Mouse (Mus musculus) ES-E14 (cell line): ENCODE results near the gene Ttc30a1. TPM values are rescaled to one million over a fixed set of nuclear protein-coding genes. Genes with fewer than 3 reads are reported as not detected.
"Not testable (repeated sequence)": the region's sequence is repeated elsewhere in the genome, so short reads cannot be mapped to it uniquely, and the experiment has no call there.

ENCODE experiments used
- DNase-seq: peaks from one replicate; pipeline ENCODE4 v3.0.0-alpha.2; 2013; ENCODE audit warnings: low read depth, low spot score
- H3K27ac ChIP-seq: 2 replicates; pipeline ENCODE4 v1.5.1; 2012; ENCODE audit warnings: low read depth, mild to moderate bottlenecking, low read length, moderate library complexity, mixed read lengths; ENCODE audit not compliant: poor library complexity, insufficient read depth, severe bottlenecking
- H3K36me3 ChIP-seq: 2 replicates; pipeline ENCODE4 v1.6.1; 2012; ENCODE audit warnings: mild to moderate bottlenecking, low read length, moderate library complexity, mixed read lengths; ENCODE audit not compliant: control insufficient read depth, poor library complexity, insufficient read depth, severe bottlenecking
- H3K4me1 ChIP-seq, 2 experiments: fragments of 150-350 bp in 1 of 2; sonication (generic) in 1 of 2; 2 replicates each; pipeline ENCODE4 v1.6.1; 2012; ENCODE audit warnings: low read length in 2 of 2, mild to moderate bottlenecking in 1 of 2, mixed read lengths in 1 of 2; ENCODE audit not compliant: control insufficient read depth in 2 of 2, insufficient read depth in 2 of 2, poor library complexity in 1 of 2
- H3K4me3 ChIP-seq, 2 experiments: fragments of 150-350 bp in 1 of 2; sonication (generic) in 1 of 2; 2 replicates each; pipeline ENCODE4 v1.5.1; 2012; ENCODE audit warnings: low read length in 2 of 2, low read depth in 1 of 2, mild to moderate bottlenecking in 1 of 2, mixed read lengths in 1 of 2; ENCODE audit not compliant: insufficient read depth in 1 of 2, poor library complexity in 1 of 2, severe bottlenecking in 1 of 2
- H3K9ac ChIP-seq: 2 replicates; pipeline ENCODE4 v1.6.1; 2012; ENCODE audit warnings: low read depth, mild to moderate bottlenecking, low read length, mixed read lengths; ENCODE audit not compliant: poor library complexity, insufficient read depth, severe bottlenecking
- H3K9me3 ChIP-seq: fragments of 150-350 bp; sonication (generic); 2 replicates; pipeline ENCODE4 v1.6.1; 2012; ENCODE audit warnings: low read depth, mild to moderate bottlenecking, low read length; ENCODE audit not compliant: control insufficient read depth, insufficient read depth
- CHD2 ChIP-seq: IDR thresholded peaks from 2 replicates; pipeline ENCODE4 v1.6.1; 2014; ENCODE audit warnings: mild to moderate bottlenecking, low read depth, low read length, inconsistent platforms
- HCFC1 ChIP-seq: IDR thresholded peaks from 2 replicates; pipeline ENCODE4 v1.6.1; 2012; ENCODE audit warnings: low read length, inconsistent platforms, borderline replicate concordance; ENCODE audit not compliant: insufficient read depth
- MAFK ChIP-seq: IDR thresholded peaks from 2 replicates; pipeline ENCODE4 v1.6.1; 2014; ENCODE audit warnings: mild to moderate bottlenecking, low read depth, low read length, inconsistent platforms; ENCODE audit not compliant: insufficient read depth
- ZC3H11A ChIP-seq: IDR thresholded peaks from 2 replicates; pipeline ENCODE4 v1.6.1; 2012; ENCODE audit warnings: low read depth, mild to moderate bottlenecking, inconsistent platforms, low read length, borderline replicate concordance
- ZNF384 ChIP-seq: IDR thresholded peaks from 2 replicates; pipeline ENCODE4 v1.6.1; 2012; ENCODE audit warnings: low read depth, low read length, inconsistent platforms
- in situ Hi-C, 2 experiments: fragments of 600-800 bp; cut with MboI; formaldehyde crosslinking; loops; one replicate each; pipeline ENCODE4 v1.15.1; 2025; ENCODE audit warnings: low sequenced_read_pairs in 2 of 2, inconsistent platforms in 1 of 2; ENCODE audit not compliant: unreplicated experiment in 2 of 2
- total RNA-seq: library from RNA; depleted of rRNA; stranded (reverse); fragments of 300-350 nt; gene quantifications from 2 replicates; pipeline ENCODE4 v1.2.3, GENCODE M21; 2012

The Ttc30a1 gene
- total RNA-seq, 1 experiment, result 6.1 TPM

DNA sequence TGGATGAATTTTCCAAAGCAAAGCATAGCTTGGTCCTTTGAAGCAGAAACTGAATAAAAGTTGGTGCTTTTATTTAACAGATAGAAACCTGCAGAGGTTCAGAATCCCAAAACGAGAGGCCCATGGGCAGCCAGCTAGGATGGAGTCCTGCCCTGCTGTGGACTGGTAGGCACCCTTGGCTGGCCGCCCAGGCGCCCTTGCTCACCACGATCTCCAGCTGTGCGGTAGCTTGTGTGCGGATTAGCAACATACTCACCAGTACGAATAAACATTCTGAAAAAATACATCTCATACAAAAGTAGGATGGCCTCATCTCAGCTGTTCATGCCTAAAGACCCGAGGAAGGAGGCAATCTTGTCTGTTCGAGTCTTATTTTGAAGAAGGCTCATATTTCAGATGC, 6.0 kb upstream of the Ttc30a1 start:
- no peak overlapping the region for H3K4me3 ChIP-seq
- no peaks in the 10 kb centered on the region for H3K36me3 ChIP-seq
- TF ChIP-seq MAFK, result no peak
- no peak for TF ChIP-seq HCFC1
- no peak for TF ChIP-seq ZC3H11A
- no peak for TF ChIP-seq ZNF384
- no peak for TF ChIP-seq CHD2
- peaks cover 12 to 15% of the 10 kb centered on the region in 2 experiments; a peak in 3 of 4 replicates for H3K4me1 ChIP-seq
- no peak overlapping the region for H3K27ac ChIP-seq
- in situ Hi-C loops, result no loop called here
- DNase-seq, result no peak
- no peaks in the 10 kb centered on the region for H3K9me3 ChIP-seq
- H3K9ac ChIP-seq, result no peak overlapping the region

GRCm38 (mm10) chr2:75985124-75985523, 3.4 kb upstream of the Ttc30a1 start:
- in situ Hi-C loops, result no loop called here
- no peak overlapping the region for H3K4me3 ChIP-seq
- TF ChIP-seq ZC3H11A (peak; percentile 56; the same call in 1 of the 2 replicates), MAFK (no peak), CHD2 (no peak)
- H3K36me3 ChIP-seq, result no peaks in the 10 kb centered on the region
- H3K27ac ChIP-seq, result no peak overlapping the region
- H3K9me3 ChIP-seq, result no peaks in the 10 kb centered on the region
- H3K4me1 ChIP-seq, result peaks cover 2 to 3% of the 10 kb centered on the region in 2 experiments; a peak in 3 of 4 replicates
- peak; percentile 60 for DNase-seq
- H3K9ac ChIP-seq, result no peak overlapping the region

- DNase-seq, result no peak
- no peaks in the 10 kb centered on the region for H3K36me3 ChIP-seq
- TF ChIP-seq CHD2, result no peak
- TF ChIP-seq HCFC1, result no peak
- TF ChIP-seq ZC3H11A, result no peak
- TF ChIP-seq MAFK, result no peak
- TF ChIP-seq ZNF384, result no peak
- no peak overlapping the region for H3K9ac ChIP-seq
- H3K4me1 ChIP-seq, result peaks cover 2 to 3% of the 10 kb centered on the region in 2 experiments; a peak in 3 of 4 replicates
- no peak overlapping the region for H3K27ac ChIP-seq
- in situ Hi-C loops, result no loop called here
- H3K9me3 ChIP-seq, result no peaks in the 10 kb centered on the region
- no peak overlapping the region for H3K4me3 ChIP-seq
Observed at GRCm38 (mm10) chr2:75983847-75984246, 2.1 kb upstream of the Ttc30a1 start.

DNA sequence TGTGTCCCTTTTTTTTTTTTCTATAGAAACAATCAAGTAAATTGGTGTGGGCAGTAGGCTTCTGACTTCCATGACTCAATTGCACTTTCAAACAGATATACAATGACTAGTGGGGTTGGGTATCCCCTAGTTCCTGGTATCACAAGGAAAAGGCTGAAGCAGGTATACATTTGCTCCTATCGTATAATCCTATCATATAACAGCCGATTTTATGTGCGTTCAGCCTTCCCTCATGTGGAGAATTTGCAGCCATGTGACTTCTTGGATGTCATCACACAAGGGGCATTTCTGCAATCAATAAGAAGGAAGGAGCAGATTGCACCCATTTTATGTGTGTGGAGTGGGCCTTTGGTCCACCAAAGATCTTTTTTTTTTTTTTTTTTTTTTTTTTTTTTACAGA, 1.3 kb upstream of the Ttc30a1 start:
- Histone ChIP-seq H3K9ac (no peak overlapping the region), H3K9me3 (no peaks in the 10 kb centered on the region), H3K4me1 (peaks cover 0 to 2% of the 10 kb centered on the region in 2 experiments; a peak in 2 of 4 replicates), H3K27ac (no peak overlapping the region), H3K4me3 (no peak overlapping the region), H3K36me3 (no peaks in the 10 kb centered on the region)
- TF ChIP-seq CHD2, result no peak
- TF ChIP-seq ZC3H11A, result no peak
- TF ChIP-seq HCFC1, result no peak
- TF ChIP-seq ZNF384, result no peak
- no peak for TF ChIP-seq MAFK
- in situ Hi-C loops, result no loop called here
- no peak for DNase-seq

DNA sequence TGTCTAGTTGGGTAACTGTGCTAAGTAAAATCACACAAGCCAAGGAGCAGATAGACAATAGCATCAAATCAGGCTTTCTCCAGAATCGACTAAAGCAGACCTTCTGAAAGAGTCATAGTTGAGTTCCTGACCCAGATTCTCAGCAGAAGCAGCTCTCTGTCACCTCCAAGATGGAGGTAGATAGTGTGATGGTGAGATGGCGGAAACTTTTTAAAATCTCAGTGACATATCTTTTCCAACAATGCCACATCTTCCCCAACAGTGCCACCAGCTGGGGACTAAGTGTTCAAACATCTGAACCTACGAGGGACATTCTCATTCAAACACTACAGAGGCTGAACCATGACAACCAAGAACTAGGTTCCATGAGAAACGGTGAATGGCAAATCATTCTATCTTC, 859 bp upstream of the Ttc30a1 start:
- DNase-seq, result no peak
- H3K4me3 ChIP-seq, result no peak overlapping the region
- in situ Hi-C loops, result no loop called here
- H3K4me1 ChIP-seq, result no peaks in the 10 kb centered on the region
- no peak overlapping the region for H3K9ac ChIP-seq
- no peak overlapping the region for H3K27ac ChIP-seq
- H3K36me3 ChIP-seq, result no peaks in the 10 kb centered on the region
- H3K9me3 ChIP-seq, result no peaks in the 10 kb centered on the region
- TF ChIP-seq ZNF384 (no peak), ZC3H11A (no peak), CHD2 (no peak), HCFC1 (no peak), MAFK (no peak)

GRCm38 (mm10) chr2:75980933-75981439, 781 bp downstream of the Ttc30a1 start:
- in situ Hi-C loops, H3K9ac ChIP-seq, H3K36me3 ChIP-seq, DNase-seq, H3K4me1 ChIP-seq, H3K9me3 ChIP-seq, H3K27ac ChIP-seq: not testable (repeated sequence)
- H3K4me3 ChIP-seq, result peak overlapping the region in 1 of 2 experiments; percentile 78; a peak in 1 of 4 replicates
